Mouse (Mus musculus) kidney, embryonic 15.5 days (tissue): ENCODE results near the gene Myo6. TPM values are rescaled to one million over a fixed set of nuclear protein-coding genes. Genes with fewer than 3 reads are reported as not detected.

ENCODE experiments used
- ATAC-seq: fragments of 200-750 bp; cut with Nextera tagmentation; replicated peaks from 2 replicates; pipeline ENCODE4 v1.8.0; 2017; ENCODE audit warnings: moderate TSS enrichment; ENCODE audit not compliant: low FRiP score
- H3K27ac ChIP-seq: fragments of 300-500 bp; sonication (generic); 2 replicates; pipeline ENCODE4 v1.5.1; 2015; ENCODE audit warnings: mild to moderate bottlenecking, inconsistent platforms
- H3K27me3 ChIP-seq: fragments of 300-500 bp; sonication (generic); 2 replicates; pipeline ENCODE4 v1.6.1; 2015; ENCODE audit warnings: inconsistent platforms
- H3K36me3 ChIP-seq: fragments of 300-500 bp; sonication (generic); 2 replicates; pipeline ENCODE4 v1.6.1; 2015; ENCODE audit warnings: inconsistent platforms
- H3K4me1 ChIP-seq: fragments of 300-500 bp; sonication (generic); 2 replicates; pipeline ENCODE4 v1.6.1; 2015; ENCODE audit warnings: inconsistent platforms
- H3K4me2 ChIP-seq: fragments of 300-500 bp; sonication (generic); 2 replicates; pipeline ENCODE4 v1.6.1; 2015; ENCODE audit warnings: moderate library complexity, mild to moderate bottlenecking, inconsistent platforms
- H3K4me3 ChIP-seq: fragments of 300-500 bp; sonication (generic); replicated peaks from 2 replicates; pipeline ENCODE4 v1.5.1; 2015; ENCODE audit warnings: mild to moderate bottlenecking, inconsistent platforms
- H3K9ac ChIP-seq: fragments of 300-500 bp; sonication (generic); 2 replicates; pipeline ENCODE4 v1.6.1; 2015; ENCODE audit warnings: mild to moderate bottlenecking, inconsistent platforms
- H3K9me3 ChIP-seq: fragments of 300-500 bp; sonication (generic); replicated peaks from 2 replicates; pipeline ENCODE4 v1.6.1; 2016; ENCODE audit warnings: inconsistent platforms
- WGBS: fragments of 180-500 bp; shearing (Covaris S2); methylation state at CpG from one replicate; pipeline ENCODE4 v1.1.7; 2015; ENCODE audit warnings: mixed read lengths; 5-methylcytosine and 5-hydroxymethylcytosine counted together
- polyA plus RNA-seq: library from polyadenylated mRNA; unstranded; fragments of >200 nt; fragmentation: Nextera tagmentation; extraction: Ambion mirVana; gene quantifications from 2 replicates; pipeline ENCODE4 v1.2.1, GENCODE M21; 2015

Gene Myo6
- polyA plus RNA-seq, 1 experiment from 2014 or later = 54.0 TPM

GRCm38 (mm10) chr9:80166425-80166824 lies 1.6 kb downstream of the Myo6 start:
- peaks cover 9% of the 10 kb centered on the region for H3K4me1 ChIP-seq
- 50% methylated on average over 6 of the region's 6 CpGs for WGBS
- H3K36me3 ChIP-seq = no peaks in the 10 kb centered on the region
- no peaks in the 10 kb centered on the region for H3K9me3 ChIP-seq
- no peaks in the 10 kb centered on the region for H3K27me3 ChIP-seq
- H3K4me3 ChIP-seq = peak overlapping the region; percentile 76
- 0 out of 2 replicates have a peak overlapping the region, but pooled peaks have one; percentile 10 for H3K9ac ChIP-seq
- H3K27ac ChIP-seq = peak overlapping the region; percentile 79
- H3K4me2 ChIP-seq = peak overlapping the region; percentile 88
- ATAC-seq = no peak

- 0 out of 2 replicates have a peak overlapping the region, but pooled peaks have one; percentile 6 for H3K4me3 ChIP-seq
- no peaks in the 10 kb centered on the region for H3K9me3 ChIP-seq
- WGBS = 53% methylated on average over 4 of the region's 4 CpGs
- no peaks in the 10 kb centered on the region for H3K27me3 ChIP-seq
- no peaks in the 10 kb centered on the region for H3K36me3 ChIP-seq
- ATAC-seq = no peak
- H3K4me2 ChIP-seq = peak overlapping the region; percentile 88
- H3K27ac ChIP-seq = peak overlapping the region; percentile 23
- no peak overlapping the region for H3K9ac ChIP-seq
- peaks cover 13% of the 10 kb centered on the region for H3K4me1 ChIP-seq
Observed at GRCm38 (mm10) chr9:80167089-80167488, 2.3 kb downstream of the Myo6 start.

GRCm38 (mm10) chr9:80169551-80169950 lies 4.7 kb downstream of the Myo6 start:
- no peak overlapping the region for H3K27ac ChIP-seq
- ATAC-seq = no peak
- H3K9me3 ChIP-seq = no peaks in the 10 kb centered on the region
- H3K27me3 ChIP-seq = no peaks in the 10 kb centered on the region
- 83% methylated on average over 9 of the region's 9 CpGs for WGBS
- H3K4me3 ChIP-seq = no peak overlapping the region
- H3K4me1 ChIP-seq = peaks cover 16% of the 10 kb centered on the region
- H3K4me2 ChIP-seq = no peak overlapping the region
- no peak overlapping the region for H3K9ac ChIP-seq
- no peaks in the 10 kb centered on the region for H3K36me3 ChIP-seq

- Histone ChIP-seq H3K36me3 (no peaks in the 10 kb centered on the region), H3K9ac (no peak overlapping the region), H3K9me3 (no peaks in the 10 kb centered on the region), H3K27me3 (no peaks in the 10 kb centered on the region), H3K4me2 (no peak overlapping the region), H3K27ac (no peak overlapping the region), H3K4me3 (no peak overlapping the region), H3K4me1 (peaks cover 16% of the 10 kb centered on the region)
- no peak for ATAC-seq
Observed at GRCm38 (mm10) chr9:80171241-80171640, 6.4 kb downstream of the Myo6 start.

- peak; percentile 66 for ATAC-seq
- peaks cover 24% of the 10 kb centered on the region for H3K4me1 ChIP-seq
Observed at GRCm38 (mm10) chr9:80172396-80173222, 7.8 kb downstream of the Myo6 start.

GRCm38 (mm10) chr9:80173629-80174028 lies 8.8 kb downstream of the Myo6 start:
- H3K27ac ChIP-seq = peak overlapping the region; percentile 66
- H3K4me1 ChIP-seq = peaks cover 24% of the 10 kb centered on the region
- H3K4me2 ChIP-seq = 0 out of 2 replicates have a peak overlapping the region, but pooled peaks have one; percentile 16
- no peaks in the 10 kb centered on the region for H3K27me3 ChIP-seq
- no peaks in the 10 kb centered on the region for H3K9me3 ChIP-seq
- no peak overlapping the region for H3K4me3 ChIP-seq
- 42% methylated on average over 9 of the region's 9 CpGs for WGBS
- H3K36me3 ChIP-seq = no peaks in the 10 kb centered on the region
- peak; percentile 75 for ATAC-seq
- no peak overlapping the region for H3K9ac ChIP-seq

More at GRCm38 (mm10) chr9:80172396-80173222, 7.8 kb downstream of the Myo6 start:
- 0 out of 2 replicates have a peak overlapping the region, but pooled peaks have one; percentile 19 for H3K4me2 ChIP-seq
- no peak overlapping the region for H3K9ac ChIP-seq
- H3K36me3 ChIP-seq = no peaks in the 10 kb centered on the region
- 44% methylated on average over 8 of the region's 8 CpGs for WGBS
- no peak overlapping the region for H3K4me3 ChIP-seq
- peak overlapping the region; percentile 63 for H3K27ac ChIP-seq
- no peaks in the 10 kb centered on the region for H3K27me3 ChIP-seq
- H3K9me3 ChIP-seq = no peaks in the 10 kb centered on the region

- 58% methylated on average over 13 of the region's 13 CpGs for whole genome bisulfite sequencing
- peaks cover 22% of the 10 kb centered on the region for H3K4me1 ChIP-seq
- no peak overlapping the region for H3K9ac ChIP-seq
- no peaks in the 10 kb centered on the region for H3K9me3 ChIP-seq
- 0 out of 2 replicates have a peak, but pooled peaks cover 2% of the 10 kb centered on the region for H3K36me3 ChIP-seq
- no peak for ATAC-seq
- no peak overlapping the region for H3K4me3 ChIP-seq
- H3K27me3 ChIP-seq = no peaks in the 10 kb centered on the region
- H3K4me2 ChIP-seq = no peak overlapping the region
- H3K27ac ChIP-seq = peak overlapping the region; percentile 62
Observed at GRCm38 (mm10) chr9:80176696-80177478, 12.1 kb downstream of the Myo6 start.

- WGBS = 88% methylated on average over 2 of the region's 2 CpGs
- Histone ChIP-seq H3K27me3 (no peaks in the 10 kb centered on the region), H3K9me3 (no peaks in the 10 kb centered on the region), H3K4me3 (no peak overlapping the region), H3K4me2 (no peak overlapping the region), H3K27ac (no peak overlapping the region), H3K9ac (no peak overlapping the region), H3K36me3 (0 out of 2 replicates have a peak, but pooled peaks cover 2% of the 10 kb centered on the region), H3K4me1 (peaks cover 10% of the 10 kb centered on the region)
- ATAC-seq = no peak
Observed at GRCm38 (mm10) chr9:80178670-80179069, 13.8 kb downstream of the Myo6 start.

- Histone ChIP-seq H3K27me3 (no peaks in the 10 kb centered on the region), H3K4me2 (no peak overlapping the region), H3K4me3 (no peak overlapping the region), H3K4me1 (peaks cover 8% of the 10 kb centered on the region), H3K36me3 (0 out of 2 replicates have a peak, but pooled peaks cover 2% of the 10 kb centered on the region), H3K9ac (no peak overlapping the region), H3K27ac (no peak overlapping the region), H3K9me3 (no peaks in the 10 kb centered on the region)
- no peak for ATAC-seq
- 78% methylated on average over 4 of the region's 4 CpGs for WGBS
Observed at GRCm38 (mm10) chr9:80179688-80180087, 14.9 kb downstream of the Myo6 start.

- Histone ChIP-seq H3K27me3 (no peaks in the 10 kb centered on the region), H3K4me2 (no peak overlapping the region), H3K9me3 (no peaks in the 10 kb centered on the region), H3K4me3 (no peak overlapping the region), H3K9ac (no peak overlapping the region), H3K27ac (no peak overlapping the region), H3K4me1 (peaks cover 8% of the 10 kb centered on the region), H3K36me3 (0 out of 2 replicates have a peak, but pooled peaks cover 2% of the 10 kb centered on the region)
- WGBS = 82% methylated on average over 5 of the region's 5 CpGs
- no peak for ATAC-seq
Observed at GRCm38 (mm10) chr9:80180771-80181170, 15.9 kb downstream of the Myo6 start.

- no peak overlapping the region for H3K4me2 ChIP-seq
- 0 out of 2 replicates have a peak, but pooled peaks cover 2% of the 10 kb centered on the region for H3K36me3 ChIP-seq
- no peak overlapping the region for H3K27ac ChIP-seq
- no peaks in the 10 kb centered on the region for H3K27me3 ChIP-seq
- peaks cover 7% of the 10 kb centered on the region for H3K4me1 ChIP-seq
- no peak for ATAC-seq
- no peak overlapping the region for H3K9ac ChIP-seq
- 71% methylated on average over 1 of the region's 1 CpGs for WGBS
- H3K4me3 ChIP-seq = no peak overlapping the region
- no peaks in the 10 kb centered on the region for H3K9me3 ChIP-seq
Observed at GRCm38 (mm10) chr9:80181692-80182091, 16.9 kb downstream of the Myo6 start.

GRCm38 (mm10) chr9:80184138-80184537 lies 19.3 kb downstream of the Myo6 start:
- H3K4me1 ChIP-seq = peaks cover 5% of the 10 kb centered on the region; the same call in 1 of the 2 replicates
- H3K4me2 ChIP-seq = no peak overlapping the region
- no peak for ATAC-seq
- 0 out of 2 replicates have a peak, but pooled peaks cover 2% of the 10 kb centered on the region for H3K36me3 ChIP-seq
- no peaks in the 10 kb centered on the region for H3K9me3 ChIP-seq
- no peak overlapping the region for H3K9ac ChIP-seq
- no peak overlapping the region for H3K27ac ChIP-seq
- H3K4me3 ChIP-seq = no peak overlapping the region
- WGBS = 76% methylated on average over 5 of the region's 5 CpGs
- no peaks in the 10 kb centered on the region for H3K27me3 ChIP-seq
